Mouse (Mus musculus): ENCODE data around the gene Gpx3. TPM values are rescaled to one million over a fixed set of nuclear protein-coding genes. Genes with fewer than 3 reads are reported as not detected.
"Not testable (repeated sequence)": the region's sequence is repeated elsewhere in the genome, so short reads cannot be mapped to it uniquely, and the experiment has no call there.

The Gpx3 gene
- 6,664 and 6,785 TPM in 2 replicates for polyA plus RNA-seq (2015; fragmentation: Nextera tagmentation; extraction: Ambion mirVana)

DNA sequence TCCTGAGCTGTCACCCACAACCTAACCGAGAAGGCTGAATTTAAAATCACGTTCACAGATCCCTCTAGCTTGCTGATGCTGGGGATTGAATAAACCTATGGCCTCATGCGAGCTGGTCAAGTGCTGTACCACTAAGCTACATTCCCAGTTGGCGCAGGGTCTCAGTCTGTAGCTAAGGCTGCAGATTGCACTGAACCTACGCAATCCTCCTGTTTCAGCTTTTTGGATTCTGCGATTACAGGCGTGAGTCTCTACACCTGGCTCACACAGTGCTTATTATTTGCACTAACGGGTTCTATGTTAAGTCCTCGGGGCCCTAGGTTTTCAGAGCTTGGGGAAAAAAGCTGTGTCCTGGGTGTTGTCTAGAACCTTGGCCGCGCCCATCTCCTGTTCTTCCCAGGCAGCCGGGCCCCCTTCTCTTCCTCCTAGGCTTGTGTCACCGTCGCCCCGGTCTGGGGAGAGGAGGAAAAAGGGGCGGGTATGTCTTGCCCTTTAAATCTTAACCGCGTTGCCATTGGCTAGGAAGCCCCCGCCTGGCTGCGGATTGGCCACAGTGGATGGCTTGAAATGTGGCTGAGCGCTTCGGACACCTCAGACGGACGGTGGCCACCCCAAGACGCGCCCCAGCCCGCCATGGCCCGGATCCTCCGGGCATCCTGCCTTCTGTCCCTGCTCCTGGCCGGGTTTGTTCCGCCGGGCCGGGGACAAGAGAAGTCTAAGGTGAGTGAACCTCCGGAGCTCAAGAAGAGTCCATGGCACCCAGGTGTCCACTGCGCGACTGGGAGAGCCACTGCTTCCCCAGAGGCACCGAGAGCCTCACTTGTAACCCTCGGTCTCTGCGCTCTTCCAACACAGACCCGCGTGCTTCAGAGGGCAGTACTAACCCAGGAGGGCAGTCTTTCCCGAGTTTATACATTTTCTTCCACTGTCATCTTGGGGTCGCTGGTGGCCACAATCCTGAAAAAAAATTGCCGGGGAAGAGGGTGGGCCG lies at the start of gene Gpx3:
Gene Gpx3 (plus strand): TSS at position 121 of the 991 bp plus-strand sequence.
- H3K9me3 ChIP-seq (ENCODE audit: control insufficient read depth) = no peaks in the 10 kb centered on the region
- H3K27me3 ChIP-seq (replicated peaks; ENCODE audit: control insufficient read depth, insufficient read depth, low read length) = no peaks in the 10 kb centered on the region
- H3K27ac ChIP-seq (ENCODE audit: low read depth, low read length) = peak within 1 kb of the TSS; percentile 89
- WGBS = 14% methylated on average over 42 of the region's 45 CpGs
- peaks cover 7% of the 10 kb centered on the region; the same call in 1 of the 2 replicates for H3K36me3 ChIP-seq (ENCODE audit: control insufficient read depth, insufficient read depth)
- peak within 1 kb of the TSS; percentile 66 for H3K9ac ChIP-seq (ENCODE audit: low read depth, low read length)
- TF ChIP-seq CTCF (IDR thresholded peaks at IDR 0.05; ENCODE audit: low read depth) = no peak
- H3K4me3 ChIP-seq (ENCODE audit: low read depth, low read length) = peak within 1 kb of the TSS; percentile 61
- H3K4me2 ChIP-seq (replicated peaks; ENCODE audit: low read depth) = peak within 1 kb of the TSS; percentile 79
- peak; percentile 50 for ATAC-seq
- H3K4me1 ChIP-seq (replicated peaks; ENCODE audit: control insufficient read depth, insufficient read depth, low read length) = peaks cover 12% of the 10 kb centered on the region; the same call in 1 of the 2 replicates

DNA sequence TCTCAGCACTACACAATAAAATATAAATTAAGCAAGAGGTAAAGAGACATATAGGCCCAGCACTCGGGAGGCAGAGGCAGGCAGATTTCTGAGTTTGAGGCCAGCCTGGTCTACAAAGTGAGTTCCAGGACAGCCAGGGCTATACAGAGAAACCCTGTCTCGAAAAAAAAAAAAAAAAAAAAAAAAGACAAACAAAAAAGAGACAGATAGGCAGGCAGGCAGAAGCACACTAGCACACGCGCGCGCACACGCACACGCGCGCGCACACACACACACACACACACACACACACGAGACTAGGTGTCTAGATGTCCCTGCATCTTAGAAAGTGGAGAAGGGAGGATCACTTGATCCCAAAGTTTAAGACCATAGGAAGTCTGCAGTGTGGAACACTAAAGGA lies 43.4 kb upstream of the Gpx3 start:
- H3K27ac ChIP-seq (ENCODE audit: low read depth, low read length); ATAC-seq; H3K9ac ChIP-seq (ENCODE audit: low read depth, low read length); H3K4me2 ChIP-seq (replicated peaks; ENCODE audit: low read depth); H3K4me3 ChIP-seq (ENCODE audit: low read depth, low read length); H3K4me1 ChIP-seq (replicated peaks; ENCODE audit: control insufficient read depth, insufficient read depth, low read length); H3K9me3 ChIP-seq (ENCODE audit: control insufficient read depth); H3K36me3 ChIP-seq (ENCODE audit: control insufficient read depth, insufficient read depth); H3K27me3 ChIP-seq (replicated peaks; ENCODE audit: control insufficient read depth, insufficient read depth, low read length): not testable (repeated sequence)
- WGBS = 94% methylated on average over 11 of the region's 12 CpGs

DNA sequence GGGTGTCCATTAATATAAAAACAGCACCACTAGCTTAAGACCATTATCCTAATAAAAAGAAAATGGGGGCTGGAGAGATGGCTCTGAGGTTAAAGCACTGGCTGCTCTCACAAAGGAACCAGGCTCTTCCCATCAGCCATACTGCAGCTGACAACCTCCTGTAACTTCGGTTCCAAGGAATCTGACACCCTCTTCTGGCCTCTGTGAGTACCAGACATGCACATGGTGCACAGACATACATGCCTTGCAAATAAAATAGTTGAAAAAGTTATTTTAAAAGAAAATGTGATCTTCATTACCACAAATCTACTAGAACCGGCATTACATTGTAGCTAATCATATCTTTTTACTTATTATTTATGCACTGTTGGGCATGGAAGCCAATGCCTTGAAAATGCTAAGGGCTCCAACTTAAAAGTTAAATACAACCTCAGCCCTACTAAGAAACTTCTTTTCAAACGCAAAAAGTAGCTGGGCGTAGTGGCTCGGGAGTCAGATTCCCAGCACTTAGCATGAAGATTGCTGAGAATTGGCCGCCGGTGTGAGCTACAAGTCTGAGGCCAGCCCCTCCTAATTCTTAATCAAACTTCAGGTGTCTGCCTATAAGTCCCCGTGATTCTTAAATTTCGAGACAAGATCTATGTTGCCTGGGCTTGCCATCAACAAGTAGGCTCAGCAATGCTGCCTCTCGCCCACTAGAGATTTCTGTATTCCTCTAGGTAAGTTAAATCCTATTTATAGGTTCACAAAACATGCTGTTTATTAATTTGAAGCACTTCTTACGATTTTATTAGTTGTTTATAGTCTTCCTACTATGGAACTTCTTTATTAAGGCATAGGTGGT lies 42.7 kb upstream of the Gpx3 start:
- Histone ChIP-seq H3K9ac (ENCODE audit: low read depth, low read length) (peak overlapping the region; percentile 56), H3K27me3 (replicated peaks; ENCODE audit: control insufficient read depth, insufficient read depth, low read length) (no peaks in the 10 kb centered on the region), H3K4me2 (replicated peaks; ENCODE audit: low read depth) (peak overlapping the region; percentile 93), H3K27ac (ENCODE audit: low read depth, low read length) (peak overlapping the region; percentile 55; the same call in 1 of the 2 replicates), H3K4me3 (ENCODE audit: low read depth, low read length) (peak overlapping the region; percentile 56), H3K4me1 (replicated peaks; ENCODE audit: control insufficient read depth, insufficient read depth, low read length) (0 out of 2 replicates have a peak, but pooled peaks cover 5% of the 10 kb centered on the region), H3K36me3 (ENCODE audit: control insufficient read depth, insufficient read depth) (no peaks in the 10 kb centered on the region), H3K9me3 (ENCODE audit: control insufficient read depth) (no peaks in the 10 kb centered on the region)
- no peak for ATAC-seq
- TF ChIP-seq CTCF (IDR thresholded peaks at IDR 0.05; ENCODE audit: low read depth) = peak; percentile 77
- WGBS = 19% methylated on average over 11 of the region's 11 CpGs

DNA sequence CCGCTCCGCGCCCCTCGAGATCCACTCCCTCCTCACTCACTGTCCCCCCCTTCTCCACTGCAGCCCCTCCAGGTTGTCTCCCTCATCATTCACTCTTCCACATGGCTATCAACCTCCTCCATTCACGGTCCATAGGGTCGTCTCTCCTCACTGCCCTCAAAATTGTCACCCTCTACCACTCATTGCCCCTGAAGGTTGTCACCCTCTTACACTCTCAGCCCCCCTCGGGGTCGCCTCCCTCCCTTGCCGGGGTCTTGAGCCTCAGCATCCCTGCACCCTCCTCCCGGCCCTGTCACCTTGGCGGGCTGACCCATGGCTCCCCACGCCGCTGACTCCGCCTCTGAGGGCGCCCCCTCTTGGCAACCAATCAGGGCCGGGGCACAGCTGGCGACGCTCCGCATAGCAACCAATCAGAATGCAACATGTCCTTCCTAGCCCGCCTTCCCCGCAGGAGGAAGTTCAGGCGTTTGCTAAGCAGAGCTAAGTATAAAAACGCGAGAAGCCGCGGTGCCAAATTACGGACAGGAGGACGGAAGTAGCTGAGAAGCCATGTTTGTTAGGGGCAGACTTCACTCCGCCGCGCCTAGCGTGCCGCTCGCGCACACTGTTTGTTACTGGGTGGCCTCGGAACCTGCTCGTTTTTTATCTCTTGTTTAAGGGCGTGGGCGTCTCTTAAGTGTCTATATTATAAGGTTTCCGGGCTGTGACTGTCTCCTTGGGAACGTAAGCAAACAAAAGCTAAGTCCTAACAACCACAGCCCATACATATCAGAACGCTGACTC lies 41.8 kb upstream of the Gpx3 start, which contains the start of gene Lyrm7:
Gene Lyrm7 (minus strand): TSS at position 661 of the 783 bp plus-strand sequence.
- H3K4me2 ChIP-seq (replicated peaks; ENCODE audit: low read depth) = peak within 1 kb of the TSS; percentile 93
- under 1% methylated on average over 42 of the region's 42 CpGs for whole genome bisulfite sequencing
- H3K4me3 ChIP-seq (ENCODE audit: low read depth, low read length) = peak within 1 kb of the TSS; percentile 56
- no peaks in the 10 kb centered on the region for H3K27me3 ChIP-seq (replicated peaks; ENCODE audit: control insufficient read depth, insufficient read depth, low read length)
- peak; percentile 98 for ATAC-seq
- 0 out of 2 replicates have a peak, but pooled peaks cover 5% of the 10 kb centered on the region for H3K4me1 ChIP-seq (replicated peaks; ENCODE audit: control insufficient read depth, insufficient read depth, low read length)
- no peaks in the 10 kb centered on the region for H3K36me3 ChIP-seq (ENCODE audit: control insufficient read depth, insufficient read depth)
- H3K9ac ChIP-seq (ENCODE audit: low read depth, low read length) = peak within 1 kb of the TSS; percentile 56
- peak within 1 kb of the TSS; percentile 55 for H3K27ac ChIP-seq (ENCODE audit: low read depth, low read length)
- TF ChIP-seq CTCF (IDR thresholded peaks at IDR 0.05; ENCODE audit: low read depth) = peak; percentile 52
- H3K9me3 ChIP-seq (ENCODE audit: control insufficient read depth) = no peaks in the 10 kb centered on the region

DNA sequence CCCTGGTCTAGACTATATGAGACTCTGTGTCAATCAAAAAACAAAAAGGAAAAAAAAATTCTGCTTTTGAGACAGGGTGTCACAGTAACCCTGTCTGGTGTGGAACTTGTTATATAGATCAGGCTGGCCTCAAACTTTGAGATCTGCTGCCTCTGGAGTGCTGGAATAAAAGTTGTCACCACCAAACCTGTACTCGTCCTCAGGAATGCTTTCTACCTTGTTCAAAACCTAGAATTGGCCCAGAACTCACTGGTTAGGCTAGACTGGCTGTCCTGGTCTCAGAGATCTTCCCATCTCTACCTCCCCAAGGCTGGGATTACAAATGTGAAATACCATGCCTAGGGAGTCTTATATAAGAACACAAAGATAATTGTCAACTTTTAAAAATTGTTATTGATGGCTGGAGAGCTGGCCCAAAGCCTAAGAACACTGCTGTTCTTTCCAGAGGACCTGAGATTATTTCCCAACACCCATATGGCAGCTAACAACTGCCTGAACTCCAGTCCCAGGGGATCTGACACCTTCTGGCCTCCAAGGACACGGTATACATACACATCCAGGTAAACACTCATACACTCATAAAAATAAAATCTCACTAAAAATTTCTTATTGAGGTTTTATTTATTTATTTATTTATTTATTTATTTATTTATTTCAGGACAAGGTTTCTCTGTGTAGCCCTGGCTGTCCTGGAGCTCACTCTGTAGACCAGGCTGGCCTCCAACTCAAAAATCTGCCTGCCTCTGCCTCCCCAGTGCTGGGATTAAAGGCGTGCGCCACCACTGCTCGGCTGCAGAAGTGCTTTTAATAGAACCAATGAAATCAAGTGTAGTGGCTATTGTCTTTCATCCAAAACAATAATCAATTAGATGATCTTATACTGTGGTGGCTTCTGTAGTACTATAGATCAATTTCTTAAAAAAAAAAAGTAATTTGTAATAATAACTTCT lies 40.5 kb upstream of the Gpx3 start:
- H3K36me3 ChIP-seq (ENCODE audit: control insufficient read depth, insufficient read depth) = no peaks in the 10 kb centered on the region
- no peak for TF ChIP-seq CTCF (IDR thresholded peaks at IDR 0.05; ENCODE audit: low read depth)
- H3K4me2 ChIP-seq (replicated peaks; ENCODE audit: low read depth) = peak overlapping the region; percentile 93; the same call in 1 of the 2 replicates
- no peaks in the 10 kb centered on the region for H3K27me3 ChIP-seq (replicated peaks; ENCODE audit: control insufficient read depth, insufficient read depth, low read length)
- no peaks in the 10 kb centered on the region for H3K9me3 ChIP-seq (ENCODE audit: control insufficient read depth)
- no peak overlapping the region for H3K4me3 ChIP-seq (ENCODE audit: low read depth, low read length)
- no peak for ATAC-seq
- H3K9ac ChIP-seq (ENCODE audit: low read depth, low read length) = no peak overlapping the region
- 89% methylated on average over 5 of the region's 5 CpGs for whole genome bisulfite sequencing
- H3K27ac ChIP-seq (ENCODE audit: low read depth, low read length) = 0 out of 2 replicates have a peak overlapping the region, but pooled peaks have one; percentile 30
- 0 out of 2 replicates have a peak, but pooled peaks cover 5% of the 10 kb centered on the region for H3K4me1 ChIP-seq (replicated peaks; ENCODE audit: control insufficient read depth, insufficient read depth, low read length)
